Mouse (Mus musculus) ES-E14 (cell line): Measurements from ENCODE around the gene Yap1. TPM values are rescaled to one million over a fixed set of nuclear protein-coding genes. Genes with fewer than 3 reads are reported as not detected.

ENCODE experiments used
- DNase-seq: peaks from one replicate; pipeline ENCODE4 v3.0.0-alpha.2; 2013; ENCODE audit warnings: low read depth, low spot score
- H3K27ac ChIP-seq: 2 replicates; pipeline ENCODE4 v1.5.1; 2012; ENCODE audit warnings: low read depth, mild to moderate bottlenecking, low read length, moderate library complexity, mixed read lengths; ENCODE audit not compliant: poor library complexity, insufficient read depth, severe bottlenecking
- H3K36me3 ChIP-seq: 2 replicates; pipeline ENCODE4 v1.6.1; 2012; ENCODE audit warnings: mild to moderate bottlenecking, low read length, moderate library complexity, mixed read lengths; ENCODE audit not compliant: control insufficient read depth, poor library complexity, insufficient read depth, severe bottlenecking
- H3K4me1 ChIP-seq, 2 experiments: fragments of 150-350 bp in 1 of 2; sonication (generic) in 1 of 2; 2 replicates each; pipeline ENCODE4 v1.6.1; 2012; ENCODE audit warnings: low read length in 2 of 2, mild to moderate bottlenecking in 1 of 2, mixed read lengths in 1 of 2; ENCODE audit not compliant: control insufficient read depth in 2 of 2, insufficient read depth in 2 of 2, poor library complexity in 1 of 2
- H3K4me3 ChIP-seq, 2 experiments: fragments of 150-350 bp in 1 of 2; sonication (generic) in 1 of 2; 2 replicates each; pipeline ENCODE4 v1.5.1; 2012; ENCODE audit warnings: low read length in 2 of 2, low read depth in 1 of 2, mild to moderate bottlenecking in 1 of 2, mixed read lengths in 1 of 2; ENCODE audit not compliant: insufficient read depth in 1 of 2, poor library complexity in 1 of 2, severe bottlenecking in 1 of 2
- H3K9ac ChIP-seq: 2 replicates; pipeline ENCODE4 v1.6.1; 2012; ENCODE audit warnings: low read depth, mild to moderate bottlenecking, low read length, mixed read lengths; ENCODE audit not compliant: poor library complexity, insufficient read depth, severe bottlenecking
- H3K9me3 ChIP-seq: fragments of 150-350 bp; sonication (generic); 2 replicates; pipeline ENCODE4 v1.6.1; 2012; ENCODE audit warnings: low read depth, mild to moderate bottlenecking, low read length; ENCODE audit not compliant: control insufficient read depth, insufficient read depth
- CHD2 ChIP-seq: IDR thresholded peaks from 2 replicates; pipeline ENCODE4 v1.6.1; 2014; ENCODE audit warnings: mild to moderate bottlenecking, low read depth, low read length, inconsistent platforms
- HCFC1 ChIP-seq: IDR thresholded peaks from 2 replicates; pipeline ENCODE4 v1.6.1; 2012; ENCODE audit warnings: low read length, inconsistent platforms, borderline replicate concordance; ENCODE audit not compliant: insufficient read depth
- MAFK ChIP-seq: IDR thresholded peaks from 2 replicates; pipeline ENCODE4 v1.6.1; 2014; ENCODE audit warnings: mild to moderate bottlenecking, low read depth, low read length, inconsistent platforms; ENCODE audit not compliant: insufficient read depth
- ZC3H11A ChIP-seq: IDR thresholded peaks from 2 replicates; pipeline ENCODE4 v1.6.1; 2012; ENCODE audit warnings: low read depth, mild to moderate bottlenecking, inconsistent platforms, low read length, borderline replicate concordance
- ZNF384 ChIP-seq: IDR thresholded peaks from 2 replicates; pipeline ENCODE4 v1.6.1; 2012; ENCODE audit warnings: low read depth, low read length, inconsistent platforms
- in situ Hi-C, 2 experiments: fragments of 600-800 bp; cut with MboI; formaldehyde crosslinking; loops; one replicate each; pipeline ENCODE4 v1.15.1; 2025; ENCODE audit warnings: low sequenced_read_pairs in 2 of 2, inconsistent platforms in 1 of 2; ENCODE audit not compliant: unreplicated experiment in 2 of 2
- total RNA-seq: library from RNA; depleted of rRNA; stranded (reverse); fragments of 300-350 nt; gene quantifications from 2 replicates; pipeline ENCODE4 v1.2.3, GENCODE M21; 2012; rRNA removed

Yap1 gene
- 50.4 and 58.5 TPM in 2 replicates for total RNA-seq

DNA sequence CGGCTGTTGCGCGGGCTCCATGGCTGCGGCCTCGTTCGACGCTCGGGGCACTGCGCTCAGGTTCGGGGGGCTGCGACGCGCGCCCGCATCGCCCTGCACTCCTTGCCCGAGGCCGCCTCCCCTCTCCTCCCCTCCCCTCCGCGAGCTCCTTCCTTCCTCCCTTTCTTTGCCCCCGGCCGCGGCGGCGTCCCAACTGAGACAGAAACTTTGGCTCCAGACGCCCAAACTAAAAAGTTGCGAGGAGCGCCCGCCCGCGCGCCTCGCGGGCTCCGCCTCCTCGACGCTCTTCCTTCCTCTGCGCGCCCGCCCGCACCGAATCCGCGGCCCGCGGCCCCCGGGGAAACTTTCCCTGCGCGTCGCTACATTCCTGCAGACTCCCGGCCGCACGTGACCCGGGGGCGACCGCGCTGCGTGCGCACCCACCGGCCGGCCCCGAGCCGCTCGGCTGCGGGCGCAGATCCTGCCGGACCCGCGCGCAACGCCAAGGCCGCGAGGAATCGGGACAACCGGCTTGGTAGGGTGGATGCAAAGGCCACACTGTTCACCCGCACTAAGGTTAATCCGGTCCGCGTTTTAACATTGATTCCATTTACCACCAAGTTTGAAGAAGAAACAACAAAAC is at the start of gene Yap1:
Yap1 (minus strand) TSS at position 227 of the 622 bp plus-strand sequence.
- peak within 1 kb of the TSS; percentile 98 for H3K9ac ChIP-seq
- peak within 1 kb of the TSS; percentile 98 for H3K27ac ChIP-seq
- in situ Hi-C loops: no loop called here
- peaks cover 8% of the 10 kb centered on the region for H3K36me3 ChIP-seq
- peaks cover 3 to 5% of the 10 kb centered on the region in 2 experiments; a peak in 2 of 4 replicates for H3K4me1 ChIP-seq
- no peaks in the 10 kb centered on the region for H3K9me3 ChIP-seq
- TF ChIP-seq CHD2: no peak
- TF ChIP-seq ZNF384: no peak
- peak; percentile 57; the same call in 1 of the 2 replicates for TF ChIP-seq HCFC1
- TF ChIP-seq ZC3H11A: no peak
- no peak for TF ChIP-seq MAFK
- DNase-seq: peak; percentile 78
- H3K4me3 ChIP-seq: peak within 1 kb of the TSS; percentile 62 to 99

DNA sequence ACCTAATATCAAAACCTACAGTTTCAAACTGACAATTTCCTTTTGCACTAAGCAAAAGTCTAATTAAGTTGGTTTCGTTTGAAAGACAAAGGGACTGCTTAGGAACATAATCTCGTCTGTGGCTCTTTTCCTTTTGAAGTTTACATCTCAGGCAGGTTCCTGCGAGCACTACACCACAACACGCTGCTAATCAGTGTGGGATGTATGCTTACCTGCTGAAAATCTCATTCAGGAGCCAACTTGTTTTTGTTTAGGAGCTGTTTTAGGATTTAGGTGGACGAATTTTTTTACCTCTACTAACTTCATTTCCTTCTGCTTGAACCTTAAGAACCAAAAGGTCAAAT is 38.6 kb upstream of the Yap1 start:
- Histone ChIP-seq H3K9ac (no peak overlapping the region), H3K36me3 (no peaks in the 10 kb centered on the region), H3K9me3 (no peaks in the 10 kb centered on the region), H3K27ac (no peak overlapping the region), H3K4me1 (peaks cover 0 to 4% of the 10 kb centered on the region in 2 experiments; a peak in 1 of 4 replicates), H3K4me3 (peak overlapping the region in 1 of 2 experiments; percentile 59; a peak in 2 of 4 replicates)
- DNase-seq: no peak
- in situ Hi-C loops: no loop called here
- TF ChIP-seq ZC3H11A (no peak), MAFK (no peak), ZNF384 (no peak), HCFC1 (no peak), CHD2 (no peak)

DNA sequence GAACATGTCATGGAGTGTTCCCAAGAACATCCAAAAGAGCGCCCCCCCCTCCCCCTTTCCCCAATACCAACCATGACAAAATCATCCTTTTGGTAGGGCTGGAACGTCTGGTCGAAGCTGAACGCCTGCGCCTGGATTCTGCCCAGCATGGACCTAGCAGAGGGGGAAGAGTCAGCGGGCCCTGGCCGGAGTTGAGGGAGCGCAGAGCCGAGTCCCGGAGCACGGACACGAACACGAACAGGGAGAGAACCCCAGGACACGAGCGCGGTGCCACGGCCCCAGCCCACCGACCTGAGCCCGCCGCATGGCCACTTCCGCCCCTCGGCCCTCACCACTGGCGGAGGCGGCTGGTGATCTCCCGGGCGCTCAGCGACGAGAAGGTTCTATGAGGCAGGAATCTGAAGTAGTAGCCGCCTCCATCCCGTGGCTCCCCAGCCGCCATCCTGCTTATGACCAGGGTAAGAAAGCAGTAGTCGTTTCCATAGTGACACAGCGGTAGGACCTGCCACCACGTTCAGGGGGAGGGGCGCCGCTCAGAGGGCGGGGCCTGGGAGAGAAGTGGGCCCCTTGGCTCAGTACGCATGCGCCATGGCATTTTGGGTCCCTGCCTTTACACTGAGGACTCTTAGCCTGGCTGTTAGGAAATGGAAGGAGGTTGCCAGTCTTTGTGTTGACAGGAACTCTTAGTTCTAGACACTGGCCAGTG is 38.1 kb upstream of the Yap1 start, which contains the start of gene Cfap300:
Cfap300 (minus strand) TSS at position 486 of the 706 bp plus-strand sequence.
- Histone ChIP-seq H3K9me3 (no peaks in the 10 kb centered on the region), H3K4me1 (peaks cover 0 to 4% of the 10 kb centered on the region in 2 experiments; a peak in 1 of 4 replicates), H3K9ac (peak within 1 kb of the TSS; percentile 81), H3K4me3 (peak within 1 kb of the TSS; percentile 68 to 87), H3K27ac (peak within 1 kb of the TSS; percentile 28; the same call in 1 of the 2 replicates), H3K36me3 (no peaks in the 10 kb centered on the region)
- in situ Hi-C loops: no loop called here
- DNase-seq: peak; percentile 99
- no peak for TF ChIP-seq ZC3H11A
- TF ChIP-seq MAFK: no peak

DNA sequence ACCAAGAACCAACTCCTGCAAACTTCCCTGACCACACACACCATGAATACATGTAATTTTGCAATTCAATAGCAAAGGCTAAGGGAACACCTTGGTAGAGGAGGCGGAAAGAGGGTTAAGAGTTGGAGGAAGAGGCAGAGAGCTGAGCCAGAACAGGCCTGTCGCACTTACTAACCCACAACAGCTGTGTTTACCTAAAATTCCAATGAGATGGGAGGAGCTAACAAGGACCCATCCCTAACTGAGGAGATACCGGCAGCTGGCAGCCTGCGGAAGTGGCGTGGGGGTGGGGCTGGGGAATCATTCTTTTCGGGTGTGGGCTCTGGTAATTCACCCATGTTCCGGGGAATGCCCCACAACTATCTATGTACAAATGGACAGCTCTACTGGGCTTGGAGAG is 31.1 kb upstream of the Yap1 start:
- H3K27ac ChIP-seq: peak overlapping the region; percentile 80; the same call in 1 of the 2 replicates
- peak overlapping the region; percentile 14 to 42; a peak in 3 of 4 replicates for H3K4me3 ChIP-seq
- no peaks in the 10 kb centered on the region for H3K9me3 ChIP-seq
- H3K9ac ChIP-seq: no peak overlapping the region
- DNase-seq: peak; percentile 66
- TF ChIP-seq ZNF384 (no peak), CHD2 (0 out of 2 replicates have a peak, but pooled peaks have one; percentile 37), ZC3H11A (no peak), HCFC1 (no peak)
- in situ Hi-C loops: no loop called here
- peaks cover 0 to 4% of the 10 kb centered on the region in 2 experiments; a peak in 1 of 4 replicates for H3K4me1 ChIP-seq
- H3K36me3 ChIP-seq: no peaks in the 10 kb centered on the region
